ENCODE assay signal across 19 mouse cellular contexts in genomic region chr11:116488207-116488606, GRCm38 (mm10). TPM values are rescaled to one million over a fixed set of nuclear protein-coding genes. Genes with fewer than 3 reads are reported as not detected.
"Had no signal": no experiment of that assay in that cellular context is flagged by ENCODE, and none has a peak within 500 bp of the region (broad histone marks: within the 10 kb centered on the region; RNA-seq: fewer than 3 reads in every experiment).

No protein-coding gene starts in this region.

- H3K27ac ChIP-seq: limb, embryonic 12.5 days; limb, embryonic 15.5 days; liver, embryonic 14.5 days; macrophage; stomach, postnatal 0 days had no signal

- H3K9ac ChIP-seq: limb, embryonic 12.5 days; limb, embryonic 15.5 days; liver, embryonic 14.5 days had no signal

- DNase-seq: kidney, adult 9 months; kidney, postnatal 14 days; left cerebral cortex, postnatal 4 days; liver, postnatal 0 days; right cerebral cortex, adult 18-20 months; right cerebral cortex, postnatal 14 days; right cerebral cortex, postnatal 4 days; thymus, adult 2 months had no signal

- H3K9me3 ChIP-seq: limb, embryonic 12.5 days; limb, embryonic 15.5 days had no signal

- ATAC-seq: liver, postnatal 0 days; lung, postnatal 0 days; midbrain, embryonic 16.5 days had no signal

- H3K27me3 ChIP-seq: limb, embryonic 12.5 days; limb, embryonic 15.5 days had no signal

RNA-seq across cellular contexts. Expression of gene Qrich2, which starts 22.2 kb away (rescaled TPM):
- polyA plus RNA-seq: liver, embryonic 11.5 days; liver, postnatal 0 days; macrophage; myocyte; neural tube, embryonic 14.5 days; stomach, embryonic 14.5 days had no signal
